Mouse (Mus musculus): ENCODE measurements around the gene Sgpp1.

DNA sequence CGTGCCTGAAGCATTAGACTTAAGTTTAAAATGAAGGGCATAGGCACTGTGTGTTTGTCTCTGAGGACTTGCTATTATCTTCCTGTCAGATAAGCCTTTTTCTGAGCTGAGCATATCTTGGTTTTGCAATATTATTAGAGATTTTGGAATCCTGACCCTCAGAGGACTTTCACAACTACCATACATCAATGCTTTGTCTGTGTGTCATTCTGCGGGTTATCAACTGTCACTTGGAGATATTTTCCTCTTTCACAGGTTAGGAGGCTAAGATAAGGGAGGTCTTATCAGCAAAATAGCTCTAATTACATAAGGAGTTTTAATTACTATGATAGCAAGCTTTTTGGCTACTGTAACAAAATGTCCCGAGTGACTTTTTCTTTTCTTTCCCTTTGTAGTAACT lies 16.5 kb upstream of the Sgpp1 start:
- TF ChIP-seq CTCF (IDR thresholded peaks at IDR 0.05; ENCODE audit: low read depth) (no peak), EP300 (IDR thresholded peaks at IDR 0.05; ENCODE audit: low read depth) (no peak)

Measured in heart, postnatal 0 days (tissue).